Mouse (Mus musculus): ENCODE results near the gene Cfap161. TPM values are rescaled to one million over a fixed set of nuclear protein-coding genes. Genes with fewer than 3 reads are reported as not detected.

Gene Cfap161
- not detected in 2 replicates for polyA plus RNA-seq (2011; ENCODE audit: insufficient read depth, insufficient read length, low read depth, missing spikeins)

DNA sequence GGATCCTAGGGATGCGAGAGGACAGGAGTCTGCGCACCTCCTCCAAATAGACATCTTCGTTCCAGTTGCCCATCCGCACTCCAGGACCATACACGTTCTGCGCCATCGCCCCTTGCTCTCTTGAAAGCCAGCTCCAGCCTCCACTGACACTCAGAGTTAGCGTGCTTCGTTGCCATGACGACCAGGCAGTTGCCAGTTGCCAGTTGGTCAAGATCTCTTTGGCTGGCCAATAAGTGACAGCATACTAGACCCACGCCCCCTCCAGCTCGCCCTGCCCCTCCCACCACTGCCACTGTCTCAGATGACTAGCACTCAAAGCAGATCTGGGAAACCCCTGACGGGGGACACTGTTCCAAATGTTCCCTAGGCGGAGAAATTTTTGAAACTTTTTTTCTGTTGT, at the start of gene Cfap161:
Cfap161 (minus strand) TSS at position 176 of the 400 bp plus-strand sequence.
- TF ChIP-seq EP300 (IDR thresholded peaks at IDR 0.05; ENCODE audit: insufficient read depth, low read depth, low read length) (no peak), CTCF (IDR thresholded peaks at IDR 0.05; ENCODE audit: low read depth, low read length) (no peak), POLR2A (IDR thresholded peaks at IDR 0.05; ENCODE audit: insufficient read depth, low read length) (no peak)

DNA sequence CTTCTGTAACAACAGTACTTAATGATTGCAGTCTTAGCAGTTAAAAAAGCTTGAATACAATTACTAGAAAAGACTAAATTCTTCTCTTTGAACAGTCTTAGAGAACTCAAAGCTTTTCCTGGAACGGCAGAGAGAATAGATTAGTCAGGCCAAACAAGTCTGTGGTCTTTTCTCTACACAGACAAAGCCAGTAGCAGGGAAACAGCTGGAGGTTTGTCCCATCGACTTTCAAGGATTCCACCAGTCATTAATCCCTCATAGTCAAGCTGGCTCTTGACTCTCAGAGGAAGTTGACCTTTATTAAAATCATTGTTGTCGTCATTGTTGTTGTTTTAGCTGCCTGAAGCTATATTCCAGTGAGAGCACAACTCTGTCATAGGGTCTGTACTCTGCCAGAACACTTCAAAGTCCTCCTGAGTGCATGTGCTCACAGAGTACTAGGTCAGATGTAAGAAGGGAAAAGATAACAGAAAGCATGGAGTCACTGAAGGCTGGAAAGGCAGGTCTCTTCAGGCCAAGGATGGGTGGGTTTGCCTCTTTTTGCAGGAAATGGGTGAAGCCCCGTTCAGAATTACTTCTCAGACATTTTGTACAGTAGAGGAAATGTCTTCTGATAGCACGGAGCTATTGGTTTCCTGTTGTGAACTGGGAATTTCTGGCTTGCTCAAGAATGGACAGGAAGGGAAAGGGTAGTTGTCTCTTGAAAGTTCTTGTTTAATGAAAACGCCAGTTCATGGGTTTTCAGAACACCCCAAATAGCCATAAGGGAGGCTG, 48.0 kb upstream of the Cfap161 start:
- Histone ChIP-seq H3K36me3 (ENCODE audit: control insufficient read depth, insufficient read depth, low read length, poor library complexity, severe bottlenecking) (no peaks in the 10 kb centered on the region), H3K27ac (ENCODE audit: insufficient read depth, low read length) (no peak overlapping the region), H3K9ac (ENCODE audit: low read depth, poor library complexity, severe bottlenecking) (no peak overlapping the region), H3K27me3 (ENCODE audit: control insufficient read depth, insufficient read depth, low read length, poor library complexity, severe bottlenecking) (no peaks in the 10 kb centered on the region), H3K4me1 (ENCODE audit: control insufficient read depth, insufficient read depth, low read length) (no peaks in the 10 kb centered on the region), H3K9me3 (replicated peaks; ENCODE audit: control insufficient read depth, insufficient read depth, low read length, poor library complexity, severe bottlenecking) (no peaks in the 10 kb centered on the region), H3K4me3 (ENCODE audit: low read depth, low read length) (no peak overlapping the region)
- no peak for TF ChIP-seq POLR2A (IDR thresholded peaks at IDR 0.05; ENCODE audit: insufficient read depth, low read length)
- no peak for TF ChIP-seq EP300 (IDR thresholded peaks at IDR 0.05; ENCODE audit: insufficient read depth, low read depth, low read length)
- no peak for TF ChIP-seq CTCF (IDR thresholded peaks at IDR 0.05; ENCODE audit: low read depth, low read length)

More for the DNA sequence above, at the start of gene Cfap161:
- Histone ChIP-seq H3K4me1 (ENCODE audit: control insufficient read depth, insufficient read depth, low read length) (no peaks in the 10 kb centered on the region), H3K9ac (ENCODE audit: low read depth, poor library complexity, severe bottlenecking) (no peak within 1 kb of the TSS), H3K9me3 (replicated peaks; ENCODE audit: control insufficient read depth, insufficient read depth, low read length, poor library complexity, severe bottlenecking) (no peaks in the 10 kb centered on the region), H3K27ac (ENCODE audit: insufficient read depth, low read length) (no peak within 1 kb of the TSS), H3K27me3 (ENCODE audit: control insufficient read depth, insufficient read depth, low read length, poor library complexity, severe bottlenecking) (no peaks in the 10 kb centered on the region), H3K4me3 (ENCODE audit: low read depth, low read length) (0 out of 2 replicates have a peak within 1 kb of the TSS, but pooled peaks have one; percentile 1), H3K36me3 (ENCODE audit: control insufficient read depth, insufficient read depth, low read length, poor library complexity, severe bottlenecking) (no peaks in the 10 kb centered on the region)

DNA sequence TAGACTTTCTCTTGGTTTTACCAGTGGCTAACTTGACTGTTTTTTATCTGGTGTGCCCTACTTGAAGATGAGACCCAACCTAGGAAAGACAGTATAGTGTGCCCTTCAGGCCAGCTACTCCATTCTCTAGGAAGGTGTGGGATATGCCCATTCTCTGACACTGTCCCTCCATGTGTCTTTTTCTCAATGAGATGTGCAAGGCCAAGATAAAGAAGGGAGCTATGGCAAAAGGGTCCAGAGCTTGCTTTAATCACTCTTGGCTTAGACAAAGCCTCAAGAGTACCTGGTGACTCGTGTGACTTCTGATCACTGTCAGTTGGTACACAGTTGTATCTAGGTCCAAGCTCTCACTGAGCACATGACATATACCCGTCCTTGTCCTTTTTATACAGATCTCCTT, 45.4 kb upstream of the Cfap161 start:
- TF ChIP-seq POLR2A (IDR thresholded peaks at IDR 0.05; ENCODE audit: insufficient read depth, low read length) (no peak), EP300 (IDR thresholded peaks at IDR 0.05; ENCODE audit: insufficient read depth, low read depth, low read length) (no peak), CTCF (IDR thresholded peaks at IDR 0.05; ENCODE audit: low read depth, low read length) (no peak)
- H3K4me3 ChIP-seq (ENCODE audit: low read depth, low read length), result no peak overlapping the region
- no peak overlapping the region for H3K9ac ChIP-seq (ENCODE audit: low read depth, poor library complexity, severe bottlenecking)
- no peaks in the 10 kb centered on the region for H3K4me1 ChIP-seq (ENCODE audit: control insufficient read depth, insufficient read depth, low read length)
- H3K36me3 ChIP-seq (ENCODE audit: control insufficient read depth, insufficient read depth, low read length, poor library complexity, severe bottlenecking), result no peaks in the 10 kb centered on the region
- H3K27ac ChIP-seq (ENCODE audit: insufficient read depth, low read length), result no peak overlapping the region
- H3K9me3 ChIP-seq (replicated peaks; ENCODE audit: control insufficient read depth, insufficient read depth, low read length, poor library complexity, severe bottlenecking), result no peaks in the 10 kb centered on the region
- no peaks in the 10 kb centered on the region for H3K27me3 ChIP-seq (ENCODE audit: control insufficient read depth, insufficient read depth, low read length, poor library complexity, severe bottlenecking)

DNA sequence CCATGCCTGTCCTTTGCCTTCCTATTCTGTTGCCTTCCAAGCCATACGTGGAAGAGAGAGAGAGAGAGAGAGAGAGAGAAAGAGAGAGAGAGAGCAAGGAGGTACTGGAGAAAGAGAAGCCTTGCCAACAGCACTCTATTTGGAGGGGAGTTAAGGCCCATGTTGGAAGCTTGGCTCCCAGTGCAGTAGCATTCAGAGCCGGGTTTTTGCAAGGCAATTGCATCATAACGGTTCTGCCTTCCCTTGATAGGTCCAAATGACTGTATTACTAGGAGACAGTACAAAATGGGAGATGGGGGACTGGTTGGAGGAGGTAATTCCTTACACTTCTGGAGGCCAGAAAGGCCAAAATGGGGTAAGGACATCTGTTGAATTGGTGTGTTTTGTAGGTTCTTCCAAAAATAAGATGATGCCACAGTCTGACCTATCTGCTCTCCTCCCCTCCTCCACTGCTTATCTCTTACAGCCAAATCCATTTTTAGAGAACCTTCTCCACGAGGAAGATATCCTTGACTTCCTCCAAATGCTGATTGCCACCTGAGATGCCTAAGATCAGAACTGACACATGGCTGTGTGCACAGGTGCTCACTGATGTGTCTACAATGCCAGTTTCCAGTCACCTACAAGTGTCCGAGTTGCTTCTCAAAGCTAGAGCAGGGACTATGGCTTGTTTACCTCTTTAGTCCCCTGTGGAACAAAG, 44.0 kb upstream of the Cfap161 start:
- H3K27me3 ChIP-seq (ENCODE audit: control insufficient read depth, insufficient read depth, low read length, poor library complexity, severe bottlenecking), result no peaks in the 10 kb centered on the region
- H3K36me3 ChIP-seq (ENCODE audit: control insufficient read depth, insufficient read depth, low read length, poor library complexity, severe bottlenecking), result no peaks in the 10 kb centered on the region
- no peak for TF ChIP-seq EP300 (IDR thresholded peaks at IDR 0.05; ENCODE audit: insufficient read depth, low read depth, low read length)
- no peak for TF ChIP-seq CTCF (IDR thresholded peaks at IDR 0.05; ENCODE audit: low read depth, low read length)
- TF ChIP-seq POLR2A (IDR thresholded peaks at IDR 0.05; ENCODE audit: insufficient read depth, low read length), result no peak
- no peak overlapping the region for H3K27ac ChIP-seq (ENCODE audit: insufficient read depth, low read length)
- no peak overlapping the region for H3K9ac ChIP-seq (ENCODE audit: low read depth, poor library complexity, severe bottlenecking)
- no peaks in the 10 kb centered on the region for H3K9me3 ChIP-seq (replicated peaks; ENCODE audit: control insufficient read depth, insufficient read depth, low read length, poor library complexity, severe bottlenecking)
- H3K4me3 ChIP-seq (ENCODE audit: low read depth, low read length), result no peak overlapping the region
- no peaks in the 10 kb centered on the region for H3K4me1 ChIP-seq (ENCODE audit: control insufficient read depth, insufficient read depth, low read length)

DNA sequence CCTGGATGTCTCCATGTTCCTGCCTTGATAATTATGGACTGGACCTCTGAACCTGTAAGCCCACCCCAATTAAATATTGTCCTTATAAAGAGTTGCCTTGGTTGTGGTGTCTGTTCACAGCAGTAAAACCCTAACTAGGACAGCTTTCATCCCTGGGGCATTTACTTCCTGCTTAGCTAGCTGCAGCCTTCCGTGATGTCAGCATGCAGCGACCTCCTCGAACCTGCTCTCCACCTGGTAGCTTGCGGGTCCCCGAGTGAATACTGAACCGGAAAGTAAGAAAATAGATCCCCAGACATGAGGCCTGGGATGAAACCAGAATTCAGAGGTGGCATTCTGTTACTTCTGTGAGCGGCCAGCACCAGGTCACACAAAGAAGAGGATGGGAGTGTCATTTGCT, 34.7 kb upstream of the Cfap161 start:
- H3K27me3 ChIP-seq (ENCODE audit: control insufficient read depth, insufficient read depth, low read length, poor library complexity, severe bottlenecking), result no peaks in the 10 kb centered on the region
- TF ChIP-seq EP300 (IDR thresholded peaks at IDR 0.05; ENCODE audit: insufficient read depth, low read depth, low read length), result no peak
- TF ChIP-seq CTCF (IDR thresholded peaks at IDR 0.05; ENCODE audit: low read depth, low read length), result no peak
- TF ChIP-seq POLR2A (IDR thresholded peaks at IDR 0.05; ENCODE audit: insufficient read depth, low read length), result no peak
- H3K4me1 ChIP-seq (ENCODE audit: control insufficient read depth, insufficient read depth, low read length), result no peaks in the 10 kb centered on the region
- no peaks in the 10 kb centered on the region for H3K9me3 ChIP-seq (replicated peaks; ENCODE audit: control insufficient read depth, insufficient read depth, low read length, poor library complexity, severe bottlenecking)
- H3K9ac ChIP-seq (ENCODE audit: low read depth, poor library complexity, severe bottlenecking), result no peak overlapping the region
- no peak overlapping the region for H3K27ac ChIP-seq (ENCODE audit: insufficient read depth, low read length)
- H3K36me3 ChIP-seq (ENCODE audit: control insufficient read depth, insufficient read depth, low read length, poor library complexity, severe bottlenecking), result no peaks in the 10 kb centered on the region
- H3K4me3 ChIP-seq (ENCODE audit: low read depth, low read length), result no peak overlapping the region
